Mouse (Mus musculus) C2C12 (cell line): ENCODE measurements around the gene Bri3bp.
"Not testable (repeated sequence)": the region's sequence is repeated elsewhere in the genome, so short reads cannot be mapped to it uniquely, and the experiment has no call there.

Experiments
- CTCF ChIP-seq: IDR thresholded peaks from one replicate; pipeline ENCODE4 v1.5.1; 2011; ENCODE audit not compliant: control insufficient read depth, insufficient read depth, insufficient read length
- USF1 ChIP-seq: IDR thresholded peaks from one replicate; pipeline ENCODE4 v1.6.1; 2011; ENCODE audit warnings: low read depth, mild to moderate bottlenecking, control low read depth, moderate library complexity

DNA sequence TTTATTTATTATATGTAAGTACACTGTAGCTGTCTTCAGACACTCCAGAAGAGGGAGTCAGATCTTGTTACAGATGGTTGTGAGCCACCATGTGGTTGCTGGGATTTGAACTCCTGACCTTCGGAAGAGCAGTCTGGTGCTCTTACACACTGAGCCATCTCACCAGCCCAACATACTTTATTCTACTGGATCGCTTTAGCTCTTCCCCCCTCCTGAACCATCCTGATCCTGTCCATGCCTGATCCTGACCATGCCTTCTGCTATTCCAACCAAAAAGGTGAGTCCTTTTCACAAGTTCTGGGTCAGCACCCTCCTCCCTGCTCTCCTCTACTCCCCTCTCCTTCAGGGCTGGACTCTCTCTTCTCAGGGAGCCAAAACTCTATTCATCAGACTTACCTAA lies 9.0 kb upstream of the Bri3bp start:
- not testable (repeated sequence) for TF ChIP-seq USF1, CTCF
